Mouse (Mus musculus): ENCODE measurements around the gene Sv2b. TPM values are rescaled to one million over a fixed set of nuclear protein-coding genes. Genes with fewer than 3 reads are reported as not detected.
A peak's percentile ranks its signal among the peaks of the same experiment; 100 is the strongest.

The Sv2b gene
- polyA plus RNA-seq, 1 experiment from 2014 or later: 0.46 TPM

GRCm38 (mm10) chr7:75107441-75107840 is 201.6 kb downstream of the Sv2b start:
- H3K9ac ChIP-seq (ENCODE audit: low read depth, low read length): no peak overlapping the region
- H3K27ac ChIP-seq (ENCODE audit: low read depth, low read length): no peak overlapping the region
- H3K36me3 ChIP-seq (ENCODE audit: control insufficient read depth, insufficient read depth): no peaks in the 10 kb centered on the region
- no peaks in the 10 kb centered on the region for H3K27me3 ChIP-seq (replicated peaks; ENCODE audit: control insufficient read depth, insufficient read depth, low read length)
- no peaks in the 10 kb centered on the region for H3K4me1 ChIP-seq (replicated peaks; ENCODE audit: control insufficient read depth, insufficient read depth, low read length)
- H3K4me2 ChIP-seq (replicated peaks; ENCODE audit: low read depth): no peak overlapping the region
- no peaks in the 10 kb centered on the region for H3K9me3 ChIP-seq (ENCODE audit: control insufficient read depth)
- H3K4me3 ChIP-seq (ENCODE audit: low read depth, low read length): no peak overlapping the region
- TF ChIP-seq CTCF (IDR thresholded peaks at IDR 0.05; ENCODE audit: low read depth): peak; percentile 75
- ATAC-seq: no peak

- Histone ChIP-seq H3K4me3 (ENCODE audit: low read depth, low read length) (no peak overlapping the region), H3K9me3 (ENCODE audit: control insufficient read depth) (no peaks in the 10 kb centered on the region), H3K9ac (ENCODE audit: low read depth, low read length) (no peak overlapping the region), H3K36me3 (ENCODE audit: control insufficient read depth, insufficient read depth) (no peaks in the 10 kb centered on the region), H3K4me1 (replicated peaks; ENCODE audit: control insufficient read depth, insufficient read depth, low read length) (no peaks in the 10 kb centered on the region), H3K27ac (ENCODE audit: low read depth, low read length) (no peak overlapping the region), H3K4me2 (replicated peaks; ENCODE audit: low read depth) (no peak overlapping the region), H3K27me3 (replicated peaks; ENCODE audit: control insufficient read depth, insufficient read depth, low read length) (no peaks in the 10 kb centered on the region)
- ATAC-seq: no peak
- no peak for TF ChIP-seq CTCF (IDR thresholded peaks at IDR 0.05; ENCODE audit: low read depth)
- WGBS: 46% methylated on average over 1 of the region's 1 CpGs
Measured at GRCm38 (mm10) chr7:75103900-75104299, 205.2 kb downstream of the Sv2b start.

- TF ChIP-seq CTCF (IDR thresholded peaks at IDR 0.05; ENCODE audit: low read depth): no peak
- H3K4me2 ChIP-seq (replicated peaks; ENCODE audit: low read depth): no peak overlapping the region
- ATAC-seq: no peak
- no peaks in the 10 kb centered on the region for H3K9me3 ChIP-seq (ENCODE audit: control insufficient read depth)
- no peak overlapping the region for H3K9ac ChIP-seq (ENCODE audit: low read depth, low read length)
- no peaks in the 10 kb centered on the region for H3K27me3 ChIP-seq (replicated peaks; ENCODE audit: control insufficient read depth, insufficient read depth, low read length)
- 79% methylated on average over 17 of the region's 17 CpGs for WGBS
- no peaks in the 10 kb centered on the region for H3K36me3 ChIP-seq (ENCODE audit: control insufficient read depth, insufficient read depth)
- H3K27ac ChIP-seq (ENCODE audit: low read depth, low read length): no peak overlapping the region
- no peaks in the 10 kb centered on the region for H3K4me1 ChIP-seq (replicated peaks; ENCODE audit: control insufficient read depth, insufficient read depth, low read length)
- H3K4me3 ChIP-seq (ENCODE audit: low read depth, low read length): no peak overlapping the region
Measured at GRCm38 (mm10) chr7:75102536-75103332, 206.3 kb downstream of the Sv2b start.

- Histone ChIP-seq H3K4me1 (replicated peaks; ENCODE audit: control insufficient read depth, insufficient read depth, low read length) (no peaks in the 10 kb centered on the region), H3K36me3 (ENCODE audit: control insufficient read depth, insufficient read depth) (no peaks in the 10 kb centered on the region), H3K9me3 (ENCODE audit: control insufficient read depth) (no peaks in the 10 kb centered on the region), H3K4me2 (replicated peaks; ENCODE audit: low read depth) (no peak overlapping the region), H3K4me3 (ENCODE audit: low read depth, low read length) (no peak overlapping the region), H3K27me3 (replicated peaks; ENCODE audit: control insufficient read depth, insufficient read depth, low read length) (no peaks in the 10 kb centered on the region), H3K9ac (ENCODE audit: low read depth, low read length) (no peak overlapping the region), H3K27ac (ENCODE audit: low read depth, low read length) (no peak overlapping the region)
- 55% methylated on average over 4 of the region's 4 CpGs for WGBS
- ATAC-seq: peak; percentile 89
- TF ChIP-seq CTCF (IDR thresholded peaks at IDR 0.05; ENCODE audit: low read depth): no peak
Measured at GRCm38 (mm10) chr7:75085473-75085872, 223.6 kb downstream of the Sv2b start.

GRCm38 (mm10) chr7:75080163-75080562 is 228.9 kb downstream of the Sv2b start:
- TF ChIP-seq CTCF (IDR thresholded peaks at IDR 0.05; ENCODE audit: low read depth): no peak
- no peak for ATAC-seq
- Histone ChIP-seq H3K36me3 (ENCODE audit: control insufficient read depth, insufficient read depth) (no peaks in the 10 kb centered on the region), H3K4me1 (replicated peaks; ENCODE audit: control insufficient read depth, insufficient read depth, low read length) (no peaks in the 10 kb centered on the region), H3K9me3 (ENCODE audit: control insufficient read depth) (no peaks in the 10 kb centered on the region), H3K27me3 (replicated peaks; ENCODE audit: control insufficient read depth, insufficient read depth, low read length) (no peaks in the 10 kb centered on the region), H3K27ac (ENCODE audit: low read depth, low read length) (no peak overlapping the region), H3K9ac (ENCODE audit: low read depth, low read length) (no peak overlapping the region), H3K4me3 (ENCODE audit: low read depth, low read length) (no peak overlapping the region), H3K4me2 (replicated peaks; ENCODE audit: low read depth) (no peak overlapping the region)

GRCm38 (mm10) chr7:75077560-75078208 is 231.4 kb downstream of the Sv2b start:
- ATAC-seq: no peak
- 76% methylated on average over 8 of the region's 8 CpGs for WGBS
- no peak overlapping the region for H3K4me3 ChIP-seq (ENCODE audit: low read depth, low read length)
- no peak overlapping the region for H3K9ac ChIP-seq (ENCODE audit: low read depth, low read length)
- no peaks in the 10 kb centered on the region for H3K36me3 ChIP-seq (ENCODE audit: control insufficient read depth, insufficient read depth)
- H3K27ac ChIP-seq (ENCODE audit: low read depth, low read length): no peak overlapping the region
- no peaks in the 10 kb centered on the region for H3K9me3 ChIP-seq (ENCODE audit: control insufficient read depth)
- H3K4me1 ChIP-seq (replicated peaks; ENCODE audit: control insufficient read depth, insufficient read depth, low read length): no peaks in the 10 kb centered on the region
- no peaks in the 10 kb centered on the region for H3K27me3 ChIP-seq (replicated peaks; ENCODE audit: control insufficient read depth, insufficient read depth, low read length)
- no peak for TF ChIP-seq CTCF (IDR thresholded peaks at IDR 0.05; ENCODE audit: low read depth)
- no peak overlapping the region for H3K4me2 ChIP-seq (replicated peaks; ENCODE audit: low read depth)

Other genes starting within 250 kb of the Sv2b start
- 17.4 and 19.9 TPM in 2 replicates for gene Akap13, start 146.3 kb upstream of the Sv2b start, polyA plus RNA-seq (2015; fragmentation: Nextera tagmentation; extraction: Ambion mirVana)